Mouse (Mus musculus): ENCODE measurements around the gene Taf12.

Gene Taf12

DNA sequence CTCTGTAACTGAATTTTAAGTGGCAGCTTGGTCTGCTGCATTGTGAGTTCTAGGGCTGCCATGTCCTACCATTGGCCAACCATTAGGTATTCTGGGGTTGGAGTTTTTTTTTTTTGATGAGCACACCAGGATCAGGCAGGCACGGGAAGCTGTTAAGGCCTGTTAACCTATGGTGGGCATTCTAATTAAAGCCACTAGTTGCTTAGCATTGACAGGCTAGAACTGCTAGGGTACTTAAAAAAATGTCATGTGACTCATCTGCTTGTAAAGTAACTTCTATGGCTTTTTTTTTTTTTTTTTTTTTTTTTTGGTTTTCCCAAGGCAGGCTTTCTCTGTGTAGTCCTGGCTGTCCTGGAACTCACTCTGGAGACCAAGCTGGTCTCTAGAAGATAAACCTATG is 37.0 kb downstream of the Taf12 start:
- DNase-seq (ENCODE audit: low read depth, low spot score): peak; percentile 33

DNA sequence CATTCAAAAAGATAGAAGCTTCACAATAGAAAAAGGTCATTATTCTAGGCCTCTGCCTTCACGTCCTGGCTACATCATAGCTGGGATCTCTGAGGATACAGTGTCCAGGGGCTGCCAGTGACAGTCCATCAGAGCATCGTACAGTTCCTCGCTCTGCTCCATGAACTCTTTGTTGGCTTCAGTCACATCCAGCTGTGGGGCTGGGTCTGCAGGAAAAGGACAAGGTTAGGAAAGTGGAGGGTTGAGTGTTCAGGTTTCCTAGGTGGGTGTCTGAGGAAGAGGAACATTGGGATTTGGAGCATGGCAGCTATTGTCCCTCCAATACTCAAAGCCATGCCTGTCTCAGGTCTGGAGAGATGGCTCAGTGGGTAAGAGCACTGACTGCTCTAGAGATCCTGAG is 37.6 kb downstream of the Taf12 start:
- peak; percentile 32 for DNase-seq (ENCODE audit: low read depth, low spot score)

DNA sequence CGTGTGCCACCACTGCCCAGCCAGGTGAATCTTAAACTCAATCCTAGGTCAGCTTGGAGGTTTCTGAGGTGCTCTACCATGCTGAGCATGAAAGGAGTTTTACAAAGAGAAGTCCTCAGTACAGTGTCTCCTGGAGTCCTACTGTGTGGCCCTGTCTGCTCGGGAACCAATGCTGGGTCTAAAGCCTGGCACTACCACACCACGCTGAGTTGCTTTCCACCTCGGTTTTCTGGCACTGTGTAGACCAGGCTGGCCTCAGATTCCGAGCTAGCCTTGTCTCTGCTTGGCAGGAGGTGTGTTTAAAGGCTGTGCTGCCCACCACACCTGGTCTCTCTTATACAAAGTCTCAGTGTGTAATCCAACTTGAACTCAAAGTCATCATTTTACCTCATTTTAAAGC is 38.5 kb downstream of the Taf12 start:
- no peak for DNase-seq (ENCODE audit: low read depth, low spot score)

DNA sequence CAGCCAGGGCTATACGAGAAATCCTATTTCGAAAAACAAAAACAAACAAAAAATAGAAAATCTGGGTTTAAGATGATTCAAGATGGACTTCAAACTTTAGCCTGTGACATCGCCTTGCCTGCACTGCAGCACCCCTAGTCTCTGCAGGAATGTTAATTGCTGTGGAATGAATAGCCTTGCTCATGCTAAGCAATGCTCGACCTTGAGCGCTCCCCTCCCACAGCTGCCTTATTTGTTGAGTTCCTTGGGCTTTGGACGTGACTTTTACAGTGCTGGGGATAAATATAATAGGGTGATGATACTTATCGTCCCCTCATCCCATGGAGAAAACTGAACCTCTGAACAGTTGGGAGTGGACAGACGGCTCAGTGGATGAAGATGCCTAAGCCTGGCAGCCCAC is 41.5 kb downstream of the Taf12 start:
- DNase-seq (ENCODE audit: low read depth, low spot score): no peak

DNA sequence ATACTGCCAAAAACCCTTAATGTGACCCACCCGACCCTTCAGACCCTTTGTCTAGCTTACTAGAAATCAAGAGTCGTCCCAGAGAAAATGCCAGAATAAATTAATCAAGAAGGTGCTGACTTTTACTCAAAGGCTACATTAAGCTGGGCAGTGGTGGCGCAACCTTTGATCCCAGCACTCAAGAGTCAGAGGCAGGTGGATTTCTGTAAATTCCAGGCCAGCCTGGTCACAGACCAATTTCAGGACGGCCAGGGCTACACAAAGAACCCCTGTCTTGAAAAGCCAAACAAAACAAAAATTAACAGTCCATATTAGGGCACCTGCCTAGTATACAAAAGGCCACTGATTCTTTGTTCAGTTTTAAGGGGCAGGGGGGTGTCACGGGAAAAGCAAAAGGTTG is 52.3 kb downstream of the Taf12 start:
- no peak for DNase-seq (ENCODE audit: low read depth, low spot score)

DNA sequence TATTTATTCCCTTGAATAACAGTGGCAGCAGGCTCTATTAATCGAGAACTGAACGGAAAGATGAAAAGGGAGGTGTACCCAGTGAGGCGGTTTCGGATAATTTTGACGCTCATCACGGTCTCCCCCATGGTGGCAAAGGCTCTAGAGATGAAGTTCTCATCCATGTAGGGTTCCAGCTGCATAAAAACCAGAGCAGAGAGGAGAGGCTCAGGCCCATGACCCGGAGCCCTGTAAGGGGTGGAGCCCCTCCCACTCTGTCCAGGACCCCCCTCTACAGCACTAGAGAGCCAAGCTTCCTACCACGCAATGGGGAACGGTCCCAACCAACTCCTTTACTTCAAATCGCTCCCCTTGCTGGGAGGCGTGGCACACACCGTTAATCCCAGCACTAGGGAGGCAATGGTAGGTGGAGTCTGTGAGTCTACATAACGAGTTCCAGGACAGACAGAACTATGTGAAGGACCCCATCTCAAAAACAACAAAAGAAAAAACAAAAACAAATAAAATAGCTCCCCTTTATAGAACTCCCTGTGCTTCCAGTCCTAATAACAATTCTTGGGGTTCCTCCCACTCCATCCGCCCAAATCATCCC is 54.3 kb downstream of the Taf12 start:
- peak; percentile 12 for DNase-seq (ENCODE audit: low read depth, low spot score)

DNA sequence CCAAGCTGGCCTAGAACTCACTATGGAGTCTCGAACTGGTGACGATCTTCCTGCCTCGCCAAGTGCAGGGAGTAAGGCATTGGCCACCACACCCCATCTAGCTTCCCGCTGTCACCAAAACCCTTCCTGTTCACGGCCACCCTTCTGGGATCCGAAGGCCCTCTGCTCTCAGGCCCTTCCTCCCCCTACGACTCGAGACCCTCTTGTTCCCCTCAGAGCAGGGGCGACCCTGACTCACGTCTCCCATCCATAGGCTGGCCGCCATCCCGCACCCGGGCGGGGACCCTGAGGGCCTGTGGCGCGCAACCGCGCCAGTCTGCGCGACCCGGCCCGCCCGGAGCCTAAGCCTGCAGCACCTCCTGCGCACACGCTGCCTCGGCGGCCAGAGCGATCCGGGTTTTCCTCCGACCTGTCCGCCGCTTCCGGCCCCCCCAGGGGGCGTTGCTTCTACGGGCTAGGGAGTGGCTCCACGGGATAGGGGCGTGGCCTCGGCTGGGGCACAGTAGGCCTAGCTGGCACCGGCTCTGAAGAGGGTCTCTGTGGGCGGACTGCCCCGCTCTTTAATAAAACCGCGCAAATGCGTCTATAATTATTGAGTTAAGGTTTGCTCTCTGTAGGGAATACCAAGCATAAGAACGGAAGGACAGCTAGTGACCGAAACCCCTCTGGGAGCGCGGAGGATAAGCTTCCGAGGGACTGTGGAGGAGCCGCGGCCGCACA is 55.1 kb downstream of the Taf12 start, which contains the start of gene Trnau1ap:
Gene Trnau1ap (minus strand): TSS at position 424 of the 720 bp plus-strand sequence.
- peak; percentile 90 for DNase-seq (ENCODE audit: low read depth, low spot score)

DNA sequence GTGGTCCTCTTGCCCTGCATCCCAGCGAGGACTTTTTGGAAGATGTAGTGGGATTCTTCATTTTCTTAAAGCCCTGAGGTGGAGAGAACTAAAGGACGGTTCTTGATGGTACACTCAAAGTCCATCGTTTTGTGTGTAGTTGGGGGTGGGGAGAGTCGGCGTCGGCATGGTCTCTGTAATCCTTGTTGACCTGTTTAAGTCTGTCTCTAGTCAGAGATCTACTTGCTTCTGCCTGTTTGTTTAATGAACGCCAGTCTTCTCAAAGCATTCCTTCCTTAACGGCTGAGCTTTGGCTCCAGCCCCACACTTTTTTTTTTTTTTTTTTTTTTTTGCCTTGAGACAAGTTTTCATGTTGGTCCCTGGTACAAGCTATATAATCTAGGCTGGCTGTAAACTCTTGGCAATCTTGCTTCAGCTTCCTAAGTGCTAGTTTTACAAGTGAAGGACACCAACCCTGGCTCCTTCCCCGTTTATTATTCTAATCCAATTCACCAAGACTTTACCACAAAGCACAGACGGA is 55.7 kb downstream of the Taf12 start:
- DNase-seq (ENCODE audit: low read depth, low spot score): peak; percentile 21

DNA sequence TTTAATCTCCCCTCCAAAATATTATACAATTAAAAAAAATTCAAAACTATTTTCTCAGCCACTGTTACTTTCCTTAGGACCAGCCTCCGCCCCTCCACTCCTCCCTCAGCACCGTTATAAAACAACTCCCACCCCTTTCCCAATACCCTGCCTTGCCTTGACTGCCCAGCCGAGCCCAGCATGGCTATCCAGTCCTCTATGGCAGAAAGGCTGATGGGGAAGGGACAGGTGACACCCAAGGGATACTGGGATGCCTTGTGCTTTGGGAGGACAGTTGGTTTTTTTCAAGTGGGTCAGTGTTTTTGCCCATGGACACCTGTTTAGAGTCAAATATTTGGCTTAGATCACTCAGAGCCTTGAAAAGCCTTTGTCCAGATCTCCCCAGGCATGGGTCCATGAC is 57.8 kb downstream of the Taf12 start:
- DNase-seq (ENCODE audit: low read depth, low spot score): no peak

DNA sequence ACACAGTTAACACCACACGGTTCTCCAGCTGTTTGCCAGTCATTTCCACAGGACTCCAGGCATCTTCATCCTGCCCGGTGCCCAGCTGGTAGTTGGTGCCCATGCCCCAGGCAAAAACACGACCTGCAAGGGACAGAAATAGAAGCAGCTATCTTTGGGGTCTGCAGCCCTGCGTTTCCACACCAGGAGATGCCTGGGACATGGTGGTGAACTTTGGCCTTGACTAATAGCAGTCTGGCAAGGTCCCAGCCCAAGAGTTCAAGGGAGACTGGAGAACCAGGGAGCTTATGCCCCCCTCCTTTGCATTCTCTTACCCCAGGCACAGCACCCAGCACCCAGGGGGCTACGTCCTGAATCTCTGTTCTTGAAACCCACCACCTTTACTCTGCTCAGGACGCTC is 58.7 kb downstream of the Taf12 start:
- DNase-seq (ENCODE audit: low read depth, low spot score): no peak

DNA sequence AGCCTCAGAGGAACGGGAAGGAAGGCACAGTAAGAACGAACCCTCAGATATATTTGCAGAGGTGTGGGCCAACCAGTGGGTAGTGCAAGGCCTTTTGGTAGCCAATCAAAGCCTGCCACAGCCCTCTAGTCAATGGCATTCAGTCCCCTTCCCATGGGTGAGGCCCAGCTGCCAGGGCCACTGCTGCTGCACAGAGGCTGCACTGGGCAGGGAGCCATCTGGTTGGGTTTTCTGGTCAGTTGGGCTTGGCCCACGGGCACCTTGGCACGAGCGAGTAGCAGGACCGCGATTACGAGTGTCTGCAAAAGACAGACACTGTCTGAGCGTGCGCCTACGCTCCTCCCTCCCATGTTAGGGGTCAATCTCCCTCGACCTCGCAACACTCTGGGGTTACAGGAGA is 64.8 kb downstream of the Taf12 start:
- DNase-seq (ENCODE audit: low read depth, low spot score): no peak

DNA sequence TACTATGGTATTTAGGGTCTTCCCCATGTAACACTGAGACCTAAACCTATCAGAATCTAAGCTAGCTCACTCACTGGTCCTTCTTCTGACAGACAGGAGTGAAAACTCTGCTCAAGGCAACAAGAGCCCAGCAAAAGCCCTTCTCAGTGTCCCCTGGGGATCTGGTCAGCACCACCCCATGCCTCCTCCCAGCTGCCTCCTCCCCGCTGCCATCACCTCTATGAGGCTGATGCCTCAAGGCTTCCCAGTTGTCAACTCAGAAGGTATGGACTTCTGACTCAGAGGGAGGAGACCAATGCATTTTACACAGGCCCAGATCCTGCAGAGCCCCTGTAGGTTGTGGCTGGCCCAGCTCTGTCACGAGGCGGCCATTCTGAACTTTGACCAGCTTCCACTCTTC is 67.3 kb downstream of the Taf12 start:
- DNase-seq (ENCODE audit: low read depth, low spot score): peak; percentile 35

DNA sequence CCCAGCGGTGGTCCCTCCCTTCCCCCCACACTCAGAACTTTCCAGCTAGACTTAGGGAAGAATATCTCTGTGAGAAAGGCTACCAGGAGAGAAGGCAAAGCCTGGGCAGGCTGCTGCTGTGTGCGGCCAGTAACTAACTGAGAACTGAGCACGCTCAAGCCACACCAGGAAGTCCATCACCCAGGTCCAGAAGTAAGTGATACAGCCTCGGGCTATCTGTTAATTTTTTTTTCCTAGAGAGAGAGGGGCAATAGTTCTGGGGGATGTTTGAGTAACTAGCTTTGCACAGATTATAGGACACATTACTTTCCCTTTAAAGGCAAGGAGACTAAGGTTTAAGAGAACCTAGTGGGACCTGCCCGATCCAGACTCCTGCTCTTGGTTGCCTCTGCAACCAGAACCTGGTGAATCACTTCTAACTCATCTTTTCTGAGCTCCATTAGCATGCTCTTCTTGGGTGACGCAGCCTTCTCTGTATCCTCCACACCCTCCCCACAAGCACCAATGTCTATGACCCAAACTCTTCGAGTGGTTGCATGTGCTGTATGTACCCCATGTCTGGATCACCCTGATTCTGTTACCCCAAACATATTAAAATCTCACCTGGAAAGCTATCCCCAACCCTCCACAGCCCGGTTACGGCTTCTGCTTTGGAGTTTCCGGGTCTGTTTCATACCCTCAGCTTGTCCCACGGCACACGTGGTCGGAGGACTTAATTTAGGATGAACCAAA is 70.4 kb downstream of the Taf12 start:
- DNase-seq (ENCODE audit: low read depth, low spot score): peak; percentile 70
